Mouse (Mus musculus) liver, embryonic 14.5 days (tissue): ENCODE measurements around the gene Dhx34. TPM values are rescaled to one million over a fixed set of nuclear protein-coding genes. Genes with fewer than 3 reads are reported as not detected.

Experiments
- ATAC-seq: fragments of 200-750 bp; cut with Nextera tagmentation; 2 replicates; pipeline ENCODE4 v1.8.0; 2017; ENCODE audit warnings: moderate number of reproducible peaks, mild to moderate bottlenecking, moderate library complexity; ENCODE audit not compliant: insufficient read depth
- DNase-seq, 3 experiments: peaks; one replicate each; pipeline ENCODE4 v3.0.0-alpha.2; 2012 to 2013; ENCODE audit warnings: low read depth in 3 of 3, low spot score in 3 of 3
- H3K27ac ChIP-seq: fragments of 300-500 bp; sonication (generic); 2 replicates; pipeline ENCODE4 v1.5.1; 2014; ENCODE audit warnings: moderate library complexity, mild to moderate bottlenecking, control low read depth, inconsistent platforms
- H3K27me3 ChIP-seq: fragments of 300-500 bp; sonication (generic); 2 replicates; pipeline ENCODE4 v1.6.1; 2014; ENCODE audit warnings: mild to moderate bottlenecking, low read length, moderate library complexity; ENCODE audit not compliant: control insufficient read depth, insufficient read depth
- H3K36me3 ChIP-seq: fragments of 300-500 bp; sonication (generic); replicated peaks from 2 replicates; pipeline ENCODE4 v1.6.1; 2014; ENCODE audit warnings: low read depth; ENCODE audit not compliant: control insufficient read depth, insufficient read depth
- H3K4me1 ChIP-seq, 2 experiments: fragments of 200-500 bp in 1 of 2; fragments of 300-500 bp in 1 of 2; sonication (generic) in 1 of 2; replicated peaks; 2 replicates each; pipeline ENCODE4 v1.6.1; 2012 to 2014; ENCODE audit warnings: antibody characterized with exemption in 1 of 2, inconsistent platforms in 1 of 2, low read length in 1 of 2; ENCODE audit not compliant: control insufficient read depth in 2 of 2, insufficient read depth in 2 of 2
- H3K4me2 ChIP-seq: fragments of 300-500 bp; sonication (generic); 2 replicates; pipeline ENCODE4 v1.6.1; 2014; ENCODE audit warnings: low read depth, mild to moderate bottlenecking, control low read depth, moderate library complexity
- H3K4me3 ChIP-seq, 2 experiments: fragments of 200-500 bp in 1 of 2; fragments of 300-500 bp in 1 of 2; sonication (generic) in 1 of 2; 2 replicates each; pipeline ENCODE4 v1.5.1; 2012 to 2014; ENCODE audit warnings: low read depth in 2 of 2, low read length in 2 of 2, mild to moderate bottlenecking in 2 of 2, control low read depth in 1 of 2, inconsistent platforms in 1 of 2, moderate library complexity in 1 of 2; ENCODE audit not compliant: insufficient read depth in 1 of 2
- H3K9ac ChIP-seq: fragments of 300-500 bp; sonication (generic); replicated peaks from 2 replicates; pipeline ENCODE4 v1.6.1; 2014; ENCODE audit warnings: mild to moderate bottlenecking, control low read depth, moderate library complexity
- H3K9me3 ChIP-seq: fragments of 300-500 bp; sonication (generic); 2 replicates; pipeline ENCODE4 v1.6.1; 2016; ENCODE audit warnings: low read length, mixed read lengths; ENCODE audit not compliant: control insufficient read depth
- CTCF ChIP-seq: IDR thresholded peaks from 2 replicates; pipeline ENCODE4 v1.5.1; 2016; ENCODE audit warnings: antibody characterized with exemption, low read depth, control low read depth
- EP300 ChIP-seq: IDR thresholded peaks from 2 replicates; pipeline ENCODE4 v1.6.1; 2016; ENCODE audit warnings: antibody characterized with exemption, low read depth
- WGBS: fragments of 180-500 bp; shearing (Covaris S2); extraction: QIAGEN DNeasy Blood & Tissue Kit; methylation state at CpG from one replicate; pipeline ENCODE4 v1.1.7; 2014; ENCODE audit not compliant: insufficient replicate concordance; 5-methylcytosine and 5-hydroxymethylcytosine counted together
- polyA plus RNA-seq, 2 experiments: library from polyadenylated mRNA; depleted of rRNA in 1 of 2; stranded (reverse) in 1 of 2; unstranded in 1 of 2; fragments of >200 nt; fragmentation: Nextera tagmentation in 1 of 2; extraction: Ambion mirVana in 1 of 2; gene quantifications; 2 replicates each; pipeline versions ENCODE4 v1.2.1 to v1.2.3; 2012 to 2014

Dhx34 gene
- polyA plus RNA-seq, 2 experiments = 3.6 to 5.0 TPM

- H3K36me3 ChIP-seq = no peaks in the 10 kb centered on the region
- no peak for TF ChIP-seq EP300
- TF ChIP-seq CTCF = no peak
- H3K9me3 ChIP-seq = no peaks in the 10 kb centered on the region
- no peak overlapping the region for H3K9ac ChIP-seq
- H3K27ac ChIP-seq = no peak overlapping the region
- DNase-seq = no peak
- H3K4me2 ChIP-seq = no peak overlapping the region
- H3K4me3 ChIP-seq = no peak overlapping the region
- 43% methylated on average over 9 of the region's 9 CpGs for WGBS
- H3K27me3 ChIP-seq = no peaks in the 10 kb centered on the region
- no peaks in the 10 kb centered on the region for H3K4me1 ChIP-seq
- ATAC-seq = no peak
These were observed 71.4 kb downstream of the Dhx34 start for GRCm38 (mm10) chr7:16150191-16151145.

DNA sequence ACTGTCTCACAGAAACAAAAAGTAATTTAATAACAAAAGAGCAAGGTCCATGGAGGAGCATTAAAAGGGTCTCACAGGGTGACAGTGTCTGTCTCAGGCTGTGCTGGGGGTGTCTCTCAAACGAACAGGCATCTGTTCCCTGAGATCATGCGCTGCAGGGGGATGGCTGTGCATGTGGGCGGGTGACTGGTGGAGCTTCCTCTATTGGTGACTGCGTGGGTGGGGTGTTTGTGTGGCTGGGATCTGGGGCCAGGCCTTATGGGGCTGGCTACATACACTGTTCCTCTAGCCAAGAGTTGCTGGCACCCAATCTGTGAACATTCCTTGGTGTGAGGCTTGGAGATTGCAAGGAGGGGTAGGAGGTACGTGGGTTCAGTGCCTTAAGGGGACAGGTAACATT, 72.6 kb downstream of the Dhx34 start:
- H3K4me2 ChIP-seq = no peak overlapping the region
- H3K27ac ChIP-seq = no peak overlapping the region
- H3K9me3 ChIP-seq = no peaks in the 10 kb centered on the region
- H3K4me3 ChIP-seq = no peak overlapping the region
- no peak for ATAC-seq
- 34% methylated on average over 5 of the region's 5 CpGs for WGBS
- no peaks in the 10 kb centered on the region for H3K27me3 ChIP-seq
- DNase-seq = no peak
- no peaks in the 10 kb centered on the region for H3K36me3 ChIP-seq
- no peak for TF ChIP-seq EP300
- no peak for TF ChIP-seq CTCF
- H3K4me1 ChIP-seq = no peaks in the 10 kb centered on the region
- H3K9ac ChIP-seq = no peak overlapping the region

GRCm38 (mm10) chr7:16147643-16148042, 74.2 kb downstream of the Dhx34 start:
- H3K4me1 ChIP-seq = no peaks in the 10 kb centered on the region
- no peak overlapping the region for H3K4me2 ChIP-seq
- 11% methylated on average over 15 of the region's 15 CpGs for WGBS
- no peak overlapping the region for H3K9ac ChIP-seq
- no peaks in the 10 kb centered on the region for H3K9me3 ChIP-seq
- no peak for ATAC-seq
- H3K4me3 ChIP-seq = no peak overlapping the region
- no peaks in the 10 kb centered on the region for H3K27me3 ChIP-seq
- H3K27ac ChIP-seq = no peak overlapping the region
- no peaks in the 10 kb centered on the region for H3K36me3 ChIP-seq
- TF ChIP-seq CTCF = no peak
- no peak for TF ChIP-seq EP300
- DNase-seq = peak in 1 of 3 experiments; percentile 3

Other genes starting within 250 kb of the Dhx34 start
- gene Bicra, start 174.1 kb downstream of the Dhx34 start, polyA plus RNA-seq (2012; rRNA removed) = 1.8 and 2.2 TPM in 2 replicates
- 0.83 and 1.5 TPM in 2 replicates for gene Bicra, start 174.1 kb downstream of the Dhx34 start, polyA plus RNA-seq (2014; fragmentation: Nextera tagmentation; extraction: Ambion mirVana)
- gene Zfp541, start 160.2 kb downstream of the Dhx34 start, polyA plus RNA-seq (2012; rRNA removed) = 0.02 TPM in 1 of 2 replicates, not detected in the other
- gene Zfp541, start 160.2 kb downstream of the Dhx34 start, polyA plus RNA-seq (2014; fragmentation: Nextera tagmentation; extraction: Ambion mirVana) = not detected in 2 replicates
- gene Napa, start 123.6 kb downstream of the Dhx34 start, polyA plus RNA-seq (2012; rRNA removed) = 88.9 and 110 TPM in 2 replicates
- 107 and 112 TPM in 2 replicates for gene Napa, start 123.6 kb downstream of the Dhx34 start, polyA plus RNA-seq (2014; fragmentation: Nextera tagmentation; extraction: Ambion mirVana)
- 5.7 and 7.5 TPM in 2 replicates for gene Kptn, start 102.1 kb downstream of the Dhx34 start, polyA plus RNA-seq (2012; rRNA removed)
- gene Kptn, start 102.1 kb downstream of the Dhx34 start, polyA plus RNA-seq (2014; fragmentation: Nextera tagmentation; extraction: Ambion mirVana) = 8.2 and 8.6 TPM in 2 replicates
- 0.08 and 0.11 TPM in 2 replicates for gene Slc8a2, start 92.2 kb downstream of the Dhx34 start, polyA plus RNA-seq (2012; rRNA removed)
- not detected in 2 replicates for gene Slc8a2, start 92.2 kb downstream of the Dhx34 start, polyA plus RNA-seq (2014; fragmentation: Nextera tagmentation; extraction: Ambion mirVana)
- 1.2 and 1.6 TPM in 2 replicates for gene Meis3, start 46.9 kb downstream of the Dhx34 start, polyA plus RNA-seq (2012; rRNA removed)
- 0.70 and 1.0 TPM in 2 replicates for gene Meis3, start 46.9 kb downstream of the Dhx34 start, polyA plus RNA-seq (2014; fragmentation: Nextera tagmentation; extraction: Ambion mirVana)
- gene C5ar2, start 22.1 kb upstream of the Dhx34 start, polyA plus RNA-seq (2012; rRNA removed) = 0.47 and 0.56 TPM in 2 replicates
- 0.30 and 0.33 TPM in 2 replicates for gene C5ar2, start 22.1 kb upstream of the Dhx34 start, polyA plus RNA-seq (2014; fragmentation: Nextera tagmentation; extraction: Ambion mirVana)
- 0.95 and 1.1 TPM in 2 replicates for gene C5ar1, start 37.5 kb upstream of the Dhx34 start, polyA plus RNA-seq (2012; rRNA removed)
- 1.1 and 1.9 TPM in 2 replicates for gene C5ar1, start 37.5 kb upstream of the Dhx34 start, polyA plus RNA-seq (2014; fragmentation: Nextera tagmentation; extraction: Ambion mirVana)
- 7.9 and 8.3 TPM in 2 replicates for gene Inafm1, start 51.6 kb upstream of the Dhx34 start, polyA plus RNA-seq (2012; rRNA removed)
- 3.5 and 4.0 TPM in 2 replicates for gene Inafm1, start 51.6 kb upstream of the Dhx34 start, polyA plus RNA-seq (2014; fragmentation: Nextera tagmentation; extraction: Ambion mirVana)
- 15.9 and 24.7 TPM in 2 replicates for gene Ccdc9, start 64.8 kb upstream of the Dhx34 start, polyA plus RNA-seq (2012; rRNA removed)
- gene Ccdc9, start 64.8 kb upstream of the Dhx34 start, polyA plus RNA-seq (2014; fragmentation: Nextera tagmentation; extraction: Ambion mirVana) = 4.2 and 7.6 TPM in 2 replicates
- 3.2 and 3.8 TPM in 2 replicates for gene Bbc3, start 86.4 kb upstream of the Dhx34 start, polyA plus RNA-seq (2012; rRNA removed)
- gene Bbc3, start 86.4 kb upstream of the Dhx34 start, polyA plus RNA-seq (2014; fragmentation: Nextera tagmentation; extraction: Ambion mirVana) = 2.0 and 3.3 TPM in 2 replicates
- gene Sae1, start 165.8 kb upstream of the Dhx34 start, polyA plus RNA-seq (2012; rRNA removed) = 35.0 and 55.6 TPM in 2 replicates
- 89.3 and 95.5 TPM in 2 replicates for gene Sae1, start 165.8 kb upstream of the Dhx34 start, polyA plus RNA-seq (2014; fragmentation: Nextera tagmentation; extraction: Ambion mirVana)
- 13.7 and 15.2 TPM in 2 replicates for gene Zc3h4, start 178.9 kb upstream of the Dhx34 start, polyA plus RNA-seq (2012; rRNA removed)
- gene Zc3h4, start 178.9 kb upstream of the Dhx34 start, polyA plus RNA-seq (2014; fragmentation: Nextera tagmentation; extraction: Ambion mirVana) = 6.0 TPM in 2 replicates
- gene Tmem160, start 230.7 kb upstream of the Dhx34 start, polyA plus RNA-seq (2012; rRNA removed) = 21.5 and 23.6 TPM in 2 replicates
- gene Tmem160, start 230.7 kb upstream of the Dhx34 start, polyA plus RNA-seq (2014; fragmentation: Nextera tagmentation; extraction: Ambion mirVana) = 34.5 and 36.9 TPM in 2 replicates